Mouse (Mus musculus): ENCODE results near the gene Gm14862. TPM values are rescaled to one million over a fixed set of nuclear protein-coding genes. Genes with fewer than 3 reads are reported as not detected.

Gm14862 gene
- polyA plus RNA-seq, 1 experiment from 2014 or later: not detected

GRCm38 (mm10) chrX:9257831-9258230 is 1.1 kb upstream of the Gm14862 start:
- ATAC-seq (ENCODE audit: low FRiP score): no peak
- no peaks in the 10 kb centered on the region for H3K9me3 ChIP-seq
- H3K9ac ChIP-seq: no peak overlapping the region
- no peak overlapping the region for H3K4me2 ChIP-seq
- no peak overlapping the region for H3K4me3 ChIP-seq
- H3K4me1 ChIP-seq (replicated peaks): no peaks in the 10 kb centered on the region
- H3K27ac ChIP-seq: no peak overlapping the region
- 94% methylated on average over 7 of the region's 7 CpGs for WGBS
- H3K36me3 ChIP-seq: no peaks in the 10 kb centered on the region
- H3K27me3 ChIP-seq: no peaks in the 10 kb centered on the region

- no peak for ATAC-seq (ENCODE audit: low FRiP score)
- Histone ChIP-seq H3K4me1 (replicated peaks) (no peaks in the 10 kb centered on the region), H3K9me3 (no peaks in the 10 kb centered on the region), H3K9ac (no peak overlapping the region), H3K27ac (no peak overlapping the region), H3K4me2 (no peak overlapping the region), H3K27me3 (no peaks in the 10 kb centered on the region), H3K4me3 (no peak overlapping the region), H3K36me3 (no peaks in the 10 kb centered on the region)
- WGBS: 90% methylated on average over 3 of the region's 3 CpGs
Measured at GRCm38 (mm10) chrX:9254901-9255300, 1.8 kb downstream of the Gm14862 start.

GRCm38 (mm10) chrX:9253990-9254389 is 2.7 kb downstream of the Gm14862 start:
- WGBS: 86% methylated on average over 10 of the region's 10 CpGs
- no peaks in the 10 kb centered on the region for H3K9me3 ChIP-seq

GRCm38 (mm10) chrX:9248911-9249310 is 7.8 kb downstream of the Gm14862 start:
- H3K9ac ChIP-seq: no peak overlapping the region
- no peaks in the 10 kb centered on the region for H3K36me3 ChIP-seq
- no peaks in the 10 kb centered on the region for H3K9me3 ChIP-seq
- H3K4me2 ChIP-seq: no peak overlapping the region
- peaks cover 4% of the 10 kb centered on the region; the same call in 1 of the 2 replicates for H3K4me1 ChIP-seq (replicated peaks)
- 44% methylated on average over 5 of the region's 5 CpGs for WGBS
- no peak overlapping the region for H3K4me3 ChIP-seq
- ATAC-seq (ENCODE audit: low FRiP score): no peak
- H3K27ac ChIP-seq: no peak overlapping the region
- no peaks in the 10 kb centered on the region for H3K27me3 ChIP-seq

More at GRCm38 (mm10) chrX:9253990-9254389, 2.7 kb downstream of the Gm14862 start:
- H3K4me3 ChIP-seq: no peak overlapping the region
- no peak for ATAC-seq (ENCODE audit: low FRiP score)
- H3K36me3 ChIP-seq: no peaks in the 10 kb centered on the region
- no peak overlapping the region for H3K4me2 ChIP-seq
- H3K27me3 ChIP-seq: no peaks in the 10 kb centered on the region
- H3K4me1 ChIP-seq (replicated peaks): no peaks in the 10 kb centered on the region
- H3K9ac ChIP-seq: no peak overlapping the region
- no peak overlapping the region for H3K27ac ChIP-seq

- ATAC-seq (ENCODE audit: low FRiP score): no peak
- H3K27ac ChIP-seq: peak overlapping the region; percentile 23; the same call in 1 of the 2 replicates
- 60% methylated on average over 12 of the region's 12 CpGs for WGBS
Measured at GRCm38 (mm10) chrX:9244603-9245336, 11.9 kb downstream of the Gm14862 start.

GRCm38 (mm10) chrX:9243381-9243864 is 13.3 kb downstream of the Gm14862 start:
- H3K9ac ChIP-seq: no peak overlapping the region
- H3K4me3 ChIP-seq: no peak overlapping the region
- peak overlapping the region; percentile 52; the same call in 1 of the 2 replicates for H3K27ac ChIP-seq
- peaks cover 4% of the 10 kb centered on the region; the same call in 1 of the 2 replicates for H3K4me1 ChIP-seq (replicated peaks)
- H3K36me3 ChIP-seq: no peaks in the 10 kb centered on the region
- H3K27me3 ChIP-seq: no peaks in the 10 kb centered on the region
- H3K9me3 ChIP-seq: no peaks in the 10 kb centered on the region
- no peak overlapping the region for H3K4me2 ChIP-seq
- 65% methylated on average over 8 of the region's 8 CpGs for WGBS
- ATAC-seq (ENCODE audit: low FRiP score): no peak

More at GRCm38 (mm10) chrX:9244603-9245336, 11.9 kb downstream of the Gm14862 start:
- peaks cover 4% of the 10 kb centered on the region; the same call in 1 of the 2 replicates for H3K4me1 ChIP-seq (replicated peaks)
- no peaks in the 10 kb centered on the region for H3K36me3 ChIP-seq
- H3K9ac ChIP-seq: no peak overlapping the region
- H3K4me3 ChIP-seq: no peak overlapping the region
- no peak overlapping the region for H3K4me2 ChIP-seq
- no peaks in the 10 kb centered on the region for H3K9me3 ChIP-seq
- H3K27me3 ChIP-seq: no peaks in the 10 kb centered on the region

GRCm38 (mm10) chrX:9240737-9241591 is 15.7 kb downstream of the Gm14862 start:
- H3K36me3 ChIP-seq: no peaks in the 10 kb centered on the region
- WGBS: 60% methylated on average over 5 of the region's 5 CpGs
- no peaks in the 10 kb centered on the region for H3K27me3 ChIP-seq
- H3K4me1 ChIP-seq (replicated peaks): peaks cover 4% of the 10 kb centered on the region; the same call in 1 of the 2 replicates
- no peak overlapping the region for H3K4me3 ChIP-seq
- H3K27ac ChIP-seq: no peak overlapping the region
- peak; percentile 49 for ATAC-seq (ENCODE audit: low FRiP score)
- H3K9me3 ChIP-seq: no peaks in the 10 kb centered on the region
- H3K9ac ChIP-seq: no peak overlapping the region
- no peak overlapping the region for H3K4me2 ChIP-seq

- Histone ChIP-seq H3K27me3 (no peaks in the 10 kb centered on the region), H3K4me1 (replicated peaks) (no peaks in the 10 kb centered on the region), H3K4me3 (no peak overlapping the region), H3K4me2 (no peak overlapping the region), H3K27ac (no peak overlapping the region), H3K36me3 (no peaks in the 10 kb centered on the region), H3K9me3 (no peaks in the 10 kb centered on the region), H3K9ac (no peak overlapping the region)
- 76% methylated on average over 2 of the region's 2 CpGs for WGBS
- no peak for ATAC-seq (ENCODE audit: low FRiP score)
Measured at GRCm38 (mm10) chrX:9227105-9227504, 29.6 kb downstream of the Gm14862 start.

- Histone ChIP-seq H3K4me3 (no peak overlapping the region), H3K4me1 (replicated peaks) (no peaks in the 10 kb centered on the region), H3K9ac (no peak overlapping the region), H3K27me3 (no peaks in the 10 kb centered on the region), H3K4me2 (no peak overlapping the region), H3K27ac (no peak overlapping the region), H3K36me3 (no peaks in the 10 kb centered on the region), H3K9me3 (no peaks in the 10 kb centered on the region)
- WGBS: 96% methylated on average over 3 of the region's 3 CpGs
- ATAC-seq (ENCODE audit: low FRiP score): no peak
Measured at GRCm38 (mm10) chrX:9222412-9223221, 34.1 kb downstream of the Gm14862 start.

GRCm38 (mm10) chrX:9221736-9222135 is 35.0 kb downstream of the Gm14862 start:
- Histone ChIP-seq H3K27ac (no peak overlapping the region), H3K4me1 (replicated peaks) (no peaks in the 10 kb centered on the region), H3K4me3 (no peak overlapping the region), H3K4me2 (no peak overlapping the region), H3K36me3 (no peaks in the 10 kb centered on the region), H3K9me3 (no peaks in the 10 kb centered on the region), H3K27me3 (no peaks in the 10 kb centered on the region), H3K9ac (no peak overlapping the region)
- no peak for ATAC-seq (ENCODE audit: low FRiP score)
- 79% methylated on average over 4 of the region's 4 CpGs for WGBS

- no peaks in the 10 kb centered on the region for H3K4me1 ChIP-seq (replicated peaks)
- WGBS: 36% methylated on average over 6 of the region's 6 CpGs
- no peaks in the 10 kb centered on the region for H3K27me3 ChIP-seq
- no peak for ATAC-seq (ENCODE audit: low FRiP score)
- no peak overlapping the region for H3K9ac ChIP-seq
- H3K4me2 ChIP-seq: no peak overlapping the region
- H3K4me3 ChIP-seq: no peak overlapping the region
- H3K27ac ChIP-seq: no peak overlapping the region
- no peaks in the 10 kb centered on the region for H3K36me3 ChIP-seq
- no peaks in the 10 kb centered on the region for H3K9me3 ChIP-seq
Measured at GRCm38 (mm10) chrX:9221206-9221605, 35.5 kb downstream of the Gm14862 start.

- WGBS: 90% methylated on average over 3 of the region's 3 CpGs
- ATAC-seq (ENCODE audit: low FRiP score): no peak
- no peaks in the 10 kb centered on the region for H3K9me3 ChIP-seq
- H3K36me3 ChIP-seq: no peaks in the 10 kb centered on the region
- H3K27ac ChIP-seq: no peak overlapping the region
- no peaks in the 10 kb centered on the region for H3K4me1 ChIP-seq (replicated peaks)
- no peak overlapping the region for H3K9ac ChIP-seq
- H3K4me3 ChIP-seq: no peak overlapping the region
- no peak overlapping the region for H3K4me2 ChIP-seq
- H3K27me3 ChIP-seq: no peaks in the 10 kb centered on the region
Measured at GRCm38 (mm10) chrX:9219570-9219969, 37.1 kb downstream of the Gm14862 start.

All from hindbrain, embryonic 13.5 days (tissue).